Mouse (Mus musculus): ENCODE data around the gene Olfr560.

Olfr560 gene

DNA sequence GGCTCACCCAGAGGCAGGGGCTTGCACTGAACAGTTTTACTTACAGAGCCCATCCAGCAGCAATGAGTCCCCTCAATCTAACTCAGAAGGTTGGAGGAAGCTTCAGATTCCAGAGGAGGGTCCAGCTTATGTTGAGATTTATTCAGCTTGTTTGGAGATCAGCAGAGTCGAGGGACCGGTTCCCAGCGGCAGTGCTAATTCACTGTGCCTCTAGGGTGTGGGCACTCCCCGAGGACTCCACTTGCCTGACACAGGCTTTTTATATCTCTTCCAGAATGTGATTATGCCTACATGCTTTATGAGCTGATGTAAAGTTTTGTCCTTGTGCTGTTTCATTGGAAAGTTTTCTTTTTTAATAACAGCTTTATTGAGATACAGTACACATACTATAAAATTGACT lies at the start of gene Olfr560, which contains the start of gene Olfr78:
TSS of gene Olfr560 (minus strand) at position 101 of the 400 bp plus-strand sequence.
TSS of gene Olfr78 (minus strand) at position 206 of the 400 bp plus-strand sequence.
- no peak for DNase-seq (ENCODE audit: low spot score)

DNA sequence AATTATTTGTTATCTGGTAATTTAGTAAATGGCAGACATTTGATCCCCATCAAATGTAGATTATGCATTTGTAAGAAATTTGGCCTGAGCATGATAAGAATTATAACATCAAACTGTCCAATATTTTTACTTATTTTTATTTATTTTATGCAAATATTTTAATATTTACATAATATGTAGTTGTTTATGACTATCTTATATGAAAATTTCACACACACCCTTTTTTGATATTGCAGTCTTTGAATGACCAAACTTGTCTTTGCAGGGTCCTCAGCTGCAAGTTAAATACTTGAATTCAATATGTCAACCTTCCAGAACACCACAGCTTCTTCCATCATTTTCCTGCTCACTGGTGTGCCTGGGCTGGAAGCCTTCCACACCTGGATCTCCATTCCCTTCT lies 44.0 kb upstream of the Olfr560 start, which contains the start of gene Olfr564:
TSS of gene Olfr564 (plus strand) at position 301 of the 400 bp plus-strand sequence.
- DNase-seq (ENCODE audit: low spot score), result no peak

DNA sequence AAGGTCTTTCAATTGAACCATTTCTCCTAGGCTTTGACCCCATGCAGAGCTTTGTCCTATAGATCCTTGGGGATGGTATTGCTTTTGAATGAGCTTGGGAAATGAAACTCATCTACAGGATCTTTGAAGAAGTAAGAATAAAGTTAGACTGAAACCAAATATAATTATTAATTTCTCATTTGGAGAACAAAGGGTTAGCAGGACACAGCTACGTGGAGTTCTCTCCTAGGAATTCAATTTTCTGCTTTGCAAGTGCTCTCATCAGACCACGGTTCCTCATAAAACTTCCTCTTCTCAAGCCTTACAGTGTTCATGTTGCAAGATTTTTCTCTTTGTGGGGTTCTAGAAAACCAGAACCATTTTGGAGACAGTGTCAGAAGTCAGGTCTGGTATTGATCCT lies 11.8 kb upstream of the Olfr560 start, which contains the start of gene Olfr561:
TSS of gene Olfr561 (plus strand) at position 301 of the 400 bp plus-strand sequence.
- DNase-seq (ENCODE audit: low spot score), result no peak

DNA sequence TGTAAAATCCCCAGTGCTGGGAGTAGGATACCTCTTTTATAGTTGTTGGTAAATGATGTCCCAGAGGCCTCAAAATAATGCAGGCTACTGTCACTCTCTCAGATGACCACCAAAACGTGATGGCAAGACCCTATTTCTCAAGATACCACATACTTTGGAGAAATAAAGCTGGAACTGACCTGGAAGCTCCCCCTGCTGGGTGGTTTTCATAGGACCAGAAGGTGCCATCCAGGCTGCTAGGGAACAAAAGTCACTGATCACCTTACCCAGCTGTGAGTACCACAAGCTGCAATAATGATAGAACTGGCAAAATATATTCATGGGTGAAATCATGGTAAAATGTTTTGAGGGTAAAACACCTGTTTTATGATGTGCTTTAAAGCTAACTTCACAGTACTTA lies 7.1 kb downstream of the Olfr560 start:
- no peak for DNase-seq (ENCODE audit: low spot score)

DNA sequence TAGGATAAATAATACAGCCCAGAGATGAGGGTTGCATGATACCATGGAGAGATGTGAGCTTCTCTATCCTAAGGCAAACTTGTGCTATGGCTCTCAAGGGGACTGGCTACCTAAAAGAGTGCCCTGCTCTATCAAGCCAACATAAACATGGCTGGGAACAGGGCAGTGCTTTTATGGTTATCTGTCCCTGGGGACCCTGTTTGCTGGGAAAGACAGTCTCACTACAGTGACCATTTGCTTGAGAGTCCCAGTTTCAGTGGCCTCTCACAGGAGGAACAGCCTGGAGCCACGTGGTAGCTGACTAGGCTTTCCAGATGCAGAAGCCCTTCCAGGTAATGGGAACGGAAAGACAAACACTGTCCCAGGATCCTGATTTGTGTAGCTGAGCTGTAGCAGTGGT lies 21.5 kb downstream of the Olfr560 start:
- DNase-seq (ENCODE audit: low spot score), result no peak

DNA sequence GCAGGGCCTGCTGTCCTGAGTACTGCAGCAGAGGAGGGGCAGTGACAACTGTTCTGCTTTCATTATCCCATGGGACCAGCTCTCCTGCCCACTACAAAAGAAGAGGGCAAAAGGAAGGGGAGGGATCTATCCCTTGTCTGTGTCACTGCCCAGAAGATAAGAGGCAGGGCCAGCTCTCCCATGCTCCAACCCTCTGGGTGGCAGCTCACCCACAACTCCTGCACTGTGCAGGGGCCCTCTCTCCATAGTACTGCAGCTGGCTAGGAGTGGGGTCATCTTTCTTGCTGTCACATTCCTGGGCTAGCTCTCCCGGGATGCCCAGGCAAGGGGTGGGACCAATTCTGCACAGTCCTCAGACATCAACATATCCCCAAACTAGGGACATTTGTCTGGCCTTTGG lies 25.4 kb downstream of the Olfr560 start:
- DNase-seq (ENCODE audit: low spot score), result no peak

DNA sequence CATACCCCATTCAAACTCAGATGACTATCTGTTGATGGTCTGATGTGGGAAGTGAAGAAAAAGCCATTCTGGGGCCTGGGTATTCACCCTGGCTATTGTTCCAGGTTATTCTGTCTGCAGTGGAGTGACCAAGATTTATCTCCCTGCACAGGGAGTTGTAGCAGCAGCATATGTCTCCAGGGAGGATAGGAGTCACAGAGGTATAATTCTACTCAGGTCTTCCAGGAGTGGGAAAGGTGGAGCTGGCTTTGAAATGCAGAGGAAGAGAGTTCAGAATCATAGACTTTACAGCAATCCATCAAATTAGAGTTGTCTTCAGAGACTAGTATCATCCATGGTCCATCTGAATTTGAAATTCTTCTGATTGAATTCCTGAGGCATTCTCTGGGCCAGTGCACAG lies 31.8 kb downstream of the Olfr560 start, which contains the start of gene Olfr559:
TSS of gene Olfr559 (minus strand) at position 101 of the 400 bp plus-strand sequence.
- DNase-seq (ENCODE audit: low spot score), result no peak

DNA sequence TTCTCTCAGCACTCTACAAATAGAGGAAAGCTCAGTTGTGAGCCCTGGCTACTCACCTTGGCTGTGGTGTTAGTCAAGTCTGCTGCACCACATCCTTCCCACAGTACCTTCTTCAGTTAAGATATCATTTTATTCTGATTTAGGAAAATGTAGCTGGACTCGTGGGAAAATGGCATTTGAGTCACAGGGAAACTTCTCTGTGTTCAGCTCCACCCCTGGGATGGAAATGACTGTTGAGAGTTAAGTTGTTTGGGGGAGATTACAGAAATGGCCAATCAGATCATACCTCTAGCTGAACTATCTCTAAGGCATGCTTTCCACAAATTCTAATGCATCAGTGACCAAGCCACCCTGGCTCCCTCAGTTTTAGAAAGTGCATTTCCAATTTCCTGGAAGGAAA lies 40.2 kb downstream of the Olfr560 start, which contains the start of gene Olfr33:
TSS of gene Olfr33 (minus strand) at position 101 of the 400 bp plus-strand sequence.
- DNase-seq (ENCODE audit: low spot score), result no peak

DNA sequence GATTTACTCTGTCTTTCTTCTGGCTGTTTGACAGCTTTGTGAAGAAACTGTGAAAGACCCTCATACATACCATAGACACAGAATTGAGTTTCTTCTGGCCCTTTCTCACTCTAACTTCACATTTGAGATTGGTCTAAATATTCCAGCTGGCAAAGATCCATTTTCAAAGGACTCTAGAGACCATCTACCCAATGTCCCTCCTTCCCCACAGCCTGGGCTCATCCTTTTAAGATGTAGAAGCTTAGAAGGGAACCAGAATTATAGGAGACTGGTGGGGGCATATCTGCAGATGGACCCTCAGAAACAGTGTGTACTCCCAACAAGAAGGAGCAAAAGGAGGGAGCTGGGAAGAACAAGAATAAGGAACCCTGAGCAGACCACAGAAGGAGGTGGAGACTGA lies 57.3 kb downstream of the Olfr560 start, which contains the start of gene Olfr558:
TSS of gene Olfr558 (plus strand) at position 301 of the 400 bp plus-strand sequence.
- DNase-seq (ENCODE audit: low spot score), result no peak
